Mouse (Mus musculus): Measurements from ENCODE around the gene Zfp57.

Zfp57 gene

GRCm38 (mm10) chr17:37045611-37046311, 44.8 kb downstream of the Zfp57 start, which contains the start of gene Gabbr1:
Gene Gabbr1 (plus strand): TSS chr17:37045966.
- DNase-seq (ENCODE audit: low read depth): no peak

GRCm38 (mm10) chr17:37046312-37047112, 45.5 kb downstream of the Zfp57 start:
- DNase-seq (ENCODE audit: low read depth): no peak

GRCm38 (mm10) chr17:37047332-37047976, 46.5 kb downstream of the Zfp57 start:
- no peak for DNase-seq (ENCODE audit: low read depth)

- no peak for DNase-seq (ENCODE audit: low read depth)
These were observed 47.0 kb downstream of the Zfp57 start for GRCm38 (mm10) chr17:37047981-37048380.

GRCm38 (mm10) chr17:37048383-37048782, 47.4 kb downstream of the Zfp57 start:
- DNase-seq (ENCODE audit: low read depth): no peak

- DNase-seq (ENCODE audit: low read depth): no peak
These were observed 48.8 kb downstream of the Zfp57 start for GRCm38 (mm10) chr17:37049570-37050310.

- DNase-seq (ENCODE audit: low read depth): no peak
These were observed 49.4 kb downstream of the Zfp57 start for GRCm38 (mm10) chr17:37050399-37050798.

- no peak for DNase-seq (ENCODE audit: low read depth)
These were observed 49.9 kb downstream of the Zfp57 start for GRCm38 (mm10) chr17:37050876-37051275.

GRCm38 (mm10) chr17:37051745-37052144, 50.8 kb downstream of the Zfp57 start:
- DNase-seq (ENCODE audit: low read depth): no peak

- no peak for DNase-seq (ENCODE audit: low read depth)
These were observed 56.0 kb downstream of the Zfp57 start for GRCm38 (mm10) chr17:37056957-37057356.

All from c-Kit-positive CD71-negative TER-119-negative erythroid progenitor cells, embryonic 14.5 days (primary cell).